Mouse (Mus musculus) liver, adult 2 months (tissue): ENCODE measurements around the gene Rab11fip3.

ENCODE experiments used
- CTCF ChIP-seq: fragments of 200-500 bp; IDR thresholded peaks from 2 replicates; pipeline ENCODE4 v1.5.1; 2011; ENCODE audit warnings: low read depth, low read length, control low read depth
- POLR2A ChIP-seq: fragments of 200-500 bp; IDR thresholded peaks from 2 replicates; pipeline ENCODE4 v1.6.1; 2011; ENCODE audit warnings: low read length, control low read depth; ENCODE audit not compliant: insufficient read depth; ENCODE audit errors: extremely low read depth

DNA sequence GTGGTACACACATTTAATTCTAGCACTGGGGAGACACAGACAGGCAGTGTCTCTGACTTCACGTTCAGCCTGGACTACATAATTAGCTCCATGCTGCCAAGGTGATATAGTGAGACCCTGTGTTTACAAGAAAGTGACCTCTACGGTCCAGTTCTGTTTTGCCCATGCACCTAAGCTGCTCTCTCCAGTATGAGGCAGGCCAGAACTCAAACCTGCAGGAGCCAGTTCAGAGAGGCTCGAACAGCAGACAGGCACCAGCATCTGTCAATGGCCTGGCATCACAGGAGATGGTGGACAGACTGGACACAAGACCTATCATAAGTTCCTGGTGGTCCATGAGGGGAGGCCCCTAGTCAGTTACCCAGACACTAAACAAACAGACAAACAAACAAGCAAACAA is 51.0 kb downstream of the Rab11fip3 start:
- TF ChIP-seq CTCF (no peak), POLR2A (no peak)
